Mouse (Mus musculus) adipose tissue, adult 10 weeks (tissue): ENCODE measurements around the gene Dio1. TPM values are rescaled to one million over a fixed set of nuclear protein-coding genes. Genes with fewer than 3 reads are reported as not detected.

Experiments used
- polyA plus RNA-seq: library from polyadenylated mRNA; stranded (reverse); fragments of 350-450 nt; fragmentation: Illumina TruSeq; extraction: RNeasy Lipid Tissue Mini Kit (QIAGEN cat#74804); gene quantifications from one replicate; pipeline ENCODE4 v1.2.3, GENCODE M21; 2014; ENCODE audit warnings: low read depth, low replicate concordance

The Dio1 gene
- polyA plus RNA-seq: 1.4 TPM

DNA sequence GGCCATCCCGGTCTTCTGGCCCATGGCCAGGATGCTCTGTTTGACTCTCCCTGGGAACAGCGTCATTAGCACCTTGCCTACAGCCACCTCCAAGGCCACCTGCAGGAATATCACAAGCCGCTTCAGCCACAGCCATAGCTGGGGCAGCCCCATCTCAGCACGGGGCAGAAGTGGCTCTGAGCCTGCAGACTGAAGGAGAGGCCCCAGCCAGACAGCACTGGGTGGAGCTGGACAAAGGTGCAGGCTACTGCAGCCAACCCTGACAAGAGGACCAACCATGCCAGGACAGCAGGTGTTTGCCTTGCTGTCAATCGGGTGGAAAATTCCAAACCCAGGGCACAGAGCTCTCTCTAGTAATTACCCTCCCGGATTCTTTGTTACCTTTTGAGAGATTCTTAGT is at the start of gene Dio1:
TSS of gene Dio1 (minus strand) at position 204 of the 400 bp plus-strand sequence.

DNA sequence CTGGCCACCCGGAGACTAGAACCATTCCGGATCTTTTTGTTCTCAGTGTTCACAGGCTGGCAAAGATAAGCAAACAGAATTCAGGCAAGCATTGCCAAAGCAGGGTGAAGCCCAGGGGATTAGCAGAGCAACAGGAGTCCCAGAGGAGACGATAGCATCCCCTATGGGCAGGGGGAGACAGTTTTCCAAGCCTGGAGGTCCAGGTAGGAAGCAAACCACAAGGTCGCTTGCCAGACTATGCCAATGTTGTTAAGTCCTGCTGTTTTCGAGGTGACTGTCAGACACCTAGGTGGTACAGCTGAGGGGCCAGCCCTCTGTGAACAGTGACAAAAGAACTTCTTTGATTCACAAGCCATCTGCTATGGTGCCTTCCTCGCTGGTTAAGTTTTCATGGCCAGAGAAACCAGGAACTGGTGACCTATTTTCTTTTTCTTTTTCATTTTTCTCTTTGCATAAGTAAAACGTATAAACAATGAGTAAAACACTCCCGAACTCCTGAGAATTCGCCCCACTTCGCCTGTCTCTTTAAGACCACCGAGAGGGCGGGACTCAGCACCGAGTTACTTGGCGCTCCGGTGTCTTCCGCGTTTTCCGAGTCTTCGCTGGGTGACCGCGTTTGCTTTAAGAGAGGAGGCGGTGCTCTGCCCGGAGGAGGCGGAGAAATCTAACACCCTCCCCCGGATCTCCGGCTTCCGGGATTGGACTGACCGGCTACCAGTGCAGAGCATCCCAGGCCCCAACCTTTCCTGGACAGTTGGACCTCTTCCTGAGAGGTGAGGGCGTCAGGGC is 6.9 kb upstream of the Dio1 start, which contains the start of gene Yipf1:
TSS of gene Yipf1 (plus strand) at position 674 of the 789 bp plus-strand sequence.

DNA sequence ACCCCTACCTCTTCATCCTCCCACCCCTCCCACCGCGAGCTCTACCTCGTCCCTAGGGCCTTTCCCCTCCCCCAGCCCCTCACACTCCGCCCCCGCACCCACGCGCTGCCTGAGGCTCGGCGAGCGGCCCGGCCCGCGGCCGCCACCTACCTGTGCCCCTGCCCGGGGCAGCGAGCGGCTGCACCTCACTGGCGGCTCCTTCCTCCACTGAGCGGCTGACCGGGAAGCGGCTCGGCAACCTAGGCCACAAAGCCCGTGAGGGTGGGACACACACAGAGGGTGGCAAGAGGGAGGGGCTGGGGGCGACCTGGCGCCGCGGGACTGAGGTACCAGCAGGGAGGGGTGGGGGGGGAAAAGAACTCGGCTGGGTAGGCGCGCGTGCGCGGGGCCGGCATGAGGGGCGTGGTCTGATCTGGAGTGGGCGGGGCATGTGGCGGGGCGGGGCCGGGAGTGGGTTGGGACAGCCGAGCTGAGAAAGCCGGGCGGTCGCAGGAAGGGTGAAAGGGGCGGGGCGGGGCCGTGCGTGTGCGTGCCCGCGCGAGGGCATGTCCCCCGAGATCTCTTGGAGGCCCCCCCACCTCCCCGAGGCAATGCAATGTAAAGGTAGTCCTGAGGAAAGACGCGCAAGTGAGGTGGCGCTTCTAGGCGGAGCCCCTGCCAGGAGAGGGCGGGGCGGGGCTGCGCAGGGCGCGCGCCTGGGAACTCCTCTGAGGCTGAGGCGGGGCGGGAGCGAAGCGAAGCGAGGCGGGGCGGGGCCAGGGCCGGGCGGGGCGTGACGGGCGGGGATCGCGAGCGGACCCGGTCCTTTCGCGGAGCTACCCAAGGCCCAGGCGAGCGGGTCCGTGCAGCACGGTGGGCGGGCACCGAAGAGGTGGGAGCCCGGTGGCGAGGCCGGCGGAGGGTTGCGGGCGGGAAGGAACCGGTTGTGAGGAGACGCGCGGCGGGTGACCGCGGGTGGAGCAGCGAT is 53.6 kb downstream of the Dio1 start, which contains the start of the genes Lrrc42 and Hspb11:
TSS of gene Lrrc42 (minus strand) at position 408 of the 967 bp plus-strand sequence.
TSS of gene Hspb11 (plus strand) at position 469 of the 967 bp plus-strand sequence.

Other genes with a start within 250 kb of the Dio1 start
- gene Mrpl37, start 240.3 kb downstream of the Dio1 start, polyA plus RNA-seq: 232 TPM
- 25.1 TPM for gene Cyb5rl, start 240.2 kb downstream of the Dio1 start, polyA plus RNA-seq
- not detected for gene Cdcp2, start 210.3 kb downstream of the Dio1 start, polyA plus RNA-seq
- gene Tmem59, start 128.8 kb downstream of the Dio1 start, polyA plus RNA-seq: 335 TPM
- 17.7 TPM for gene Tceanc2, start 128.1 kb downstream of the Dio1 start, polyA plus RNA-seq
- gene Ldlrad1, start 98.0 kb downstream of the Dio1 start, polyA plus RNA-seq: not detected
- 15.2 TPM for gene Lrrc42, start 53.6 kb downstream of the Dio1 start, polyA plus RNA-seq
- gene Hspb11, start 53.6 kb downstream of the Dio1 start, polyA plus RNA-seq: 25.2 TPM
- 48.3 TPM for gene Yipf1, start 7.2 kb upstream of the Dio1 start, polyA plus RNA-seq
- gene Ndc1, start 60.6 kb upstream of the Dio1 start, polyA plus RNA-seq: 10.7 TPM
- 0.83 TPM for gene Glis1, start 127.4 kb upstream of the Dio1 start, polyA plus RNA-seq